Mouse (Mus musculus): ENCODE results near the gene Rab25. TPM values are rescaled to one million over a fixed set of nuclear protein-coding genes. Genes with fewer than 3 reads are reported as not detected.

The Rab25 gene
- polyA plus RNA-seq, 1 experiment: 184 TPM

GRCm38 (mm10) chr3:88542486-88542885, 5.6 kb downstream of the Rab25 start:
- no peak overlapping the region for H3K27ac ChIP-seq (ENCODE audit: insufficient read depth, low read depth, low read length)
- 67% methylated on average over 4 of the region's 4 CpGs for WGBS

GRCm38 (mm10) chr3:88541622-88542401, 6.3 kb downstream of the Rab25 start:
- TF ChIP-seq CTCF (IDR thresholded peaks at IDR 0.05; ENCODE audit: extremely low read depth, insufficient read length, insufficient replicate concordance, low read depth, low read length): no peak
- TF ChIP-seq POLR2A (IDR thresholded peaks at IDR 0.05; ENCODE audit: low read depth, low read length): no peak
- H3K27ac ChIP-seq (ENCODE audit: insufficient read depth, low read depth, low read length): no peak overlapping the region
- 83% methylated on average over 7 of the region's 7 CpGs for WGBS
- peaks cover 13% of the 10 kb centered on the region for H3K36me3 ChIP-seq (ENCODE audit: control insufficient read depth, insufficient read depth, low read length)
- no peak overlapping the region for H3K4me3 ChIP-seq (ENCODE audit: low read depth, low read length)
- peaks cover 12% of the 10 kb centered on the region for H3K4me1 ChIP-seq (ENCODE audit: control insufficient read depth, insufficient read depth, insufficient read length, low read length)
- H3K27me3 ChIP-seq (ENCODE audit: control insufficient read depth, insufficient read depth, low read length): no peaks in the 10 kb centered on the region

More at GRCm38 (mm10) chr3:88542486-88542885, 5.6 kb downstream of the Rab25 start:
- Histone ChIP-seq H3K36me3 (ENCODE audit: control insufficient read depth, insufficient read depth, low read length) (peaks cover 13% of the 10 kb centered on the region), H3K4me1 (ENCODE audit: control insufficient read depth, insufficient read depth, insufficient read length, low read length) (peaks cover 14% of the 10 kb centered on the region), H3K4me3 (ENCODE audit: low read depth, low read length) (no peak overlapping the region), H3K27me3 (ENCODE audit: control insufficient read depth, insufficient read depth, low read length) (no peaks in the 10 kb centered on the region)
- no peak for TF ChIP-seq CTCF (IDR thresholded peaks at IDR 0.05; ENCODE audit: extremely low read depth, insufficient read length, insufficient replicate concordance, low read depth, low read length)
- TF ChIP-seq POLR2A (IDR thresholded peaks at IDR 0.05; ENCODE audit: low read depth, low read length): no peak

GRCm38 (mm10) chr3:88540085-88540484, 8.0 kb downstream of the Rab25 start:
- TF ChIP-seq POLR2A (IDR thresholded peaks at IDR 0.05; ENCODE audit: low read depth, low read length): no peak
- no peak for TF ChIP-seq CTCF (IDR thresholded peaks at IDR 0.05; ENCODE audit: extremely low read depth, insufficient read length, insufficient replicate concordance, low read depth, low read length)
- Histone ChIP-seq H3K27me3 (ENCODE audit: control insufficient read depth, insufficient read depth, low read length) (no peaks in the 10 kb centered on the region), H3K36me3 (ENCODE audit: control insufficient read depth, insufficient read depth, low read length) (peaks cover 13% of the 10 kb centered on the region), H3K4me3 (ENCODE audit: low read depth, low read length) (no peak overlapping the region), H3K4me1 (ENCODE audit: control insufficient read depth, insufficient read depth, insufficient read length, low read length) (peaks cover 14% of the 10 kb centered on the region), H3K27ac (ENCODE audit: insufficient read depth, low read depth, low read length) (no peak overlapping the region)
- WGBS: 76% methylated on average over 5 of the region's 5 CpGs

DNA sequence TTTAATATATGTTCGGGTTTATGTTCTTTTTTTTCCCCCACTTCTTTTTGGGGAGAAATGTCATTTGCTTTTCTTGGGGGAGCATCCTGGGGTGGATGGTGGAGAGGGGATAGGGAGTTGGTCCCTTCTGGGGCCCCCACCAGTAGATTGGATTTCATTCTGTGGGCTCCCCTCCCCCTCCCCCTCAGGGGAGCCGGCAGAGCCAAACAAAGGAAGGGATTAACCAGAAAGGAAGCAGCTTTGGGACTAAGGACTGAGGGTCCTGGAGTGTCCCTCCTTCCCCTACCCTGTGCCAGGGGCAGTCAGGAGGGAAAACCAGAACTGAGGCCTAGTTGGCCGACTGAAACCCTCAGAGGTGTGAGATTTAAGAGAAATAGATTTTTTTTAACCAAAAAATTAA, 8.7 kb downstream of the Rab25 start:
- TF ChIP-seq CTCF (IDR thresholded peaks at IDR 0.05; ENCODE audit: extremely low read depth, insufficient read length, insufficient replicate concordance, low read depth, low read length) (no peak), POLR2A (IDR thresholded peaks at IDR 0.05; ENCODE audit: low read depth, low read length) (no peak)
- no peak overlapping the region for H3K27ac ChIP-seq (ENCODE audit: insufficient read depth, low read depth, low read length)
- H3K36me3 ChIP-seq (ENCODE audit: control insufficient read depth, insufficient read depth, low read length): peaks cover 13% of the 10 kb centered on the region
- WGBS: 62% methylated on average over 3 of the region's 3 CpGs
- H3K4me1 ChIP-seq (ENCODE audit: control insufficient read depth, insufficient read depth, insufficient read length, low read length): peaks cover 12% of the 10 kb centered on the region
- no peaks in the 10 kb centered on the region for H3K27me3 ChIP-seq (ENCODE audit: control insufficient read depth, insufficient read depth, low read length)
- H3K4me3 ChIP-seq (ENCODE audit: low read depth, low read length): no peak overlapping the region

- TF ChIP-seq POLR2A (IDR thresholded peaks at IDR 0.05; ENCODE audit: low read depth, low read length): no peak
- TF ChIP-seq CTCF (IDR thresholded peaks at IDR 0.05; ENCODE audit: extremely low read depth, insufficient read length, insufficient replicate concordance, low read depth, low read length): no peak
- Histone ChIP-seq H3K27me3 (ENCODE audit: control insufficient read depth, insufficient read depth, low read length) (no peaks in the 10 kb centered on the region), H3K27ac (ENCODE audit: insufficient read depth, low read depth, low read length) (no peak overlapping the region), H3K4me1 (ENCODE audit: control insufficient read depth, insufficient read depth, insufficient read length, low read length) (peaks cover 12% of the 10 kb centered on the region), H3K36me3 (ENCODE audit: control insufficient read depth, insufficient read depth, low read length) (peaks cover 13% of the 10 kb centered on the region), H3K4me3 (ENCODE audit: low read depth, low read length) (no peak overlapping the region)
- WGBS: 87% methylated on average over 9 of the region's 9 CpGs
Observed at GRCm38 (mm10) chr3:88538271-88539145, 9.6 kb downstream of the Rab25 start.

GRCm38 (mm10) chr3:88537146-88537545, 11.0 kb downstream of the Rab25 start:
- Histone ChIP-seq H3K4me1 (ENCODE audit: control insufficient read depth, insufficient read depth, insufficient read length, low read length) (peaks cover 14% of the 10 kb centered on the region), H3K4me3 (ENCODE audit: low read depth, low read length) (peak overlapping the region; percentile 59), H3K36me3 (ENCODE audit: control insufficient read depth, insufficient read depth, low read length) (peaks cover 6% of the 10 kb centered on the region), H3K27ac (ENCODE audit: insufficient read depth, low read depth, low read length) (no peak overlapping the region), H3K27me3 (ENCODE audit: control insufficient read depth, insufficient read depth, low read length) (0 out of 2 replicates have a peak, but pooled peaks cover 5% of the 10 kb centered on the region)
- no peak for TF ChIP-seq CTCF (IDR thresholded peaks at IDR 0.05; ENCODE audit: extremely low read depth, insufficient read length, insufficient replicate concordance, low read depth, low read length)
- TF ChIP-seq POLR2A (IDR thresholded peaks at IDR 0.05; ENCODE audit: low read depth, low read length): no peak
- WGBS: 84% methylated on average over 6 of the region's 6 CpGs
